ENCODE assay signal across 7 mouse cellular contexts in the genomic region with DNA sequence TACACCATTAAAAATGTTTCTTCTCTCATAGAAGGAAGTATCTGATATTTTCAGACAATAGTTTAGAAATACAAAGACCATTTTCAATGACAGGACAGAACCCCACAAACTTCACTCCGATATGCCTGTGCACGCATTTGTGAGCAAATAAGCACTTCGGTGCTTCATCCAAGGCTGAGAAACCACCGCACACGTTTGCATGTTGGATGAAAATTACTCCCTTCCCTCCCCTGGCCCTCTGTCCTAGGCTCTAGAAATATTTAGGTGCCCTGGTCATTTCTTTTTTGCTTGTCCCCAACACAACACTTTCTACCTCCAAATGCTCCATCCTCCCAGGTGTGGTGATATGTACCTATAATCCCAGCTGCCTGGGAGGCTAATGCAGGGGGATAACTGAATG. TPM values are rescaled to one million over a fixed set of nuclear protein-coding genes. Genes with fewer than 3 reads are reported as not detected.
DNase-seq lines count a peak whose midpoint lies in the region; ATAC-seq and TF ChIP-seq lines count a peak whose summit lies in the region.

No protein-coding gene starts in this region.

- peak overlapping the region; percentile 31; the same call in 1 of the 2 replicates for H3K9ac ChIP-seq in kidney, embryonic 14.5 days (ENCODE audit: low read depth, low read length)
- no peak overlapping the region for H3K9ac ChIP-seq in embryonic facial prominence, embryonic 12.5 days
- H3K9ac ChIP-seq in limb, embryonic 12.5 days (replicated peaks): no peak overlapping the region

- TF ChIP-seq CTCF in E14TG2a.4 (conservative IDR thresholded peaks at IDR 0.05; ENCODE audit: low read length): no peak

- 18% methylated on average over 5 of the region's 5 CpGs for WGBS in kidney, embryonic 14.5 days
- 21% methylated on average over 5 of the region's 5 CpGs for WGBS in embryonic facial prominence, embryonic 12.5 days
- 20% methylated on average over 5 of the region's 5 CpGs for WGBS in limb, embryonic 12.5 days

- H3K27ac ChIP-seq in kidney, embryonic 14.5 days (ENCODE audit: low read depth, low read length): no peak overlapping the region
- H3K27ac ChIP-seq in embryonic facial prominence, embryonic 12.5 days: no peak overlapping the region
- no peak overlapping the region for H3K27ac ChIP-seq in limb, embryonic 12.5 days

- H3K4me1 ChIP-seq in kidney, embryonic 14.5 days (ENCODE audit: control insufficient read depth, insufficient read depth, low read length): peaks cover 29% of the 10 kb centered on the region
- peaks cover 67% of the 10 kb centered on the region for H3K4me1 ChIP-seq in E14TG2a.4 (replicated peaks; ENCODE audit: low read depth, low read length)
- peaks cover 16% of the 10 kb centered on the region for H3K4me1 ChIP-seq in embryonic facial prominence, embryonic 12.5 days
- H3K4me1 ChIP-seq in limb, embryonic 12.5 days (replicated peaks): peaks cover 27% of the 10 kb centered on the region

- peak overlapping the region; percentile 28; the same call in 1 of the 2 replicates for H3K4me3 ChIP-seq in kidney, embryonic 14.5 days (ENCODE audit: low read length)
- peak overlapping the region; percentile 76 for H3K4me3 ChIP-seq in E14TG2a.4 (replicated peaks; ENCODE audit: low read length)
- H3K4me3 ChIP-seq in embryonic facial prominence, embryonic 12.5 days: no peak overlapping the region
- peak overlapping the region; percentile 6; the same call in 1 of the 2 replicates for H3K4me3 ChIP-seq in limb, embryonic 12.5 days (replicated peaks)

- H3K9me3 ChIP-seq in kidney, embryonic 14.5 days (ENCODE audit: control insufficient read depth, low read length): no peaks in the 10 kb centered on the region
- no peaks in the 10 kb centered on the region for H3K9me3 ChIP-seq in E14TG2a.4 (ENCODE audit: low read length)
- H3K9me3 ChIP-seq in embryonic facial prominence, embryonic 12.5 days: no peaks in the 10 kb centered on the region
- H3K9me3 ChIP-seq in limb, embryonic 12.5 days: no peaks in the 10 kb centered on the region

- no peaks in the 10 kb centered on the region for H3K36me3 ChIP-seq in kidney, embryonic 14.5 days (ENCODE audit: control insufficient read depth, insufficient read depth, low read length)
- no peaks in the 10 kb centered on the region for H3K36me3 ChIP-seq in E14TG2a.4 (ENCODE audit: insufficient read depth, low read length)
- H3K36me3 ChIP-seq in embryonic facial prominence, embryonic 12.5 days: no peaks in the 10 kb centered on the region
- H3K36me3 ChIP-seq in limb, embryonic 12.5 days: no peaks in the 10 kb centered on the region

- no peak for ATAC-seq in kidney, embryonic 14.5 days (ENCODE audit: low FRiP score, low TSS enrichment)
- no peak for ATAC-seq in embryonic facial prominence, embryonic 12.5 days (ENCODE audit: insufficient number of reproducible peaks, insufficient read depth, low FRiP score, low TSS enrichment)
- no peak for ATAC-seq in limb, embryonic 12.5 days (ENCODE audit: insufficient number of reproducible peaks, insufficient read depth, low FRiP score, low TSS enrichment, low read depth)

- DNase-seq in kidney, postnatal 10 days: no peak
- no peak for DNase-seq in urinary bladder, postnatal 14 days (ENCODE audit: low spot score)
- DNase-seq in ovary, postnatal 36 days (ENCODE audit: low spot score): no peak

- peak overlapping the region; percentile 34 for H3K4me2 ChIP-seq in kidney, embryonic 14.5 days (replicated peaks; ENCODE audit: low read depth, low read length)
- peak overlapping the region; percentile 41 for H3K4me2 ChIP-seq in embryonic facial prominence, embryonic 12.5 days (replicated peaks)
- peak overlapping the region; percentile 38 for H3K4me2 ChIP-seq in limb, embryonic 12.5 days

- no peaks in the 10 kb centered on the region for H3K27me3 ChIP-seq in kidney, embryonic 14.5 days (ENCODE audit: control insufficient read depth, insufficient read depth, low read length)
- H3K27me3 ChIP-seq in E14TG2a.4 (ENCODE audit: insufficient read depth, low read length): no peaks in the 10 kb centered on the region
- no peaks in the 10 kb centered on the region for H3K27me3 ChIP-seq in embryonic facial prominence, embryonic 12.5 days
- H3K27me3 ChIP-seq in limb, embryonic 12.5 days: no peaks in the 10 kb centered on the region

RNA-seq across cellular contexts. Expression of a gene that starts 12.9 kb away (rescaled TPM):
- 0.31 and 0.87 TPM in 2 replicates for polyA plus RNA-seq in kidney, embryonic 14.5 days (2014; fragmentation: Nextera tagmentation; extraction: Ambion mirVana)
- polyA plus RNA-seq in embryonic facial prominence, embryonic 12.5 days (2016; fragmentation: Nextera tagmentation; extraction: Ambion mirVana): 1.6 TPM in 2 replicates
- polyA plus RNA-seq in limb, embryonic 12.5 days (2016; fragmentation: Nextera tagmentation; extraction: Ambion mirVana): 1.8 and 1.9 TPM in 2 replicates

RNA-seq across cellular contexts. Expression of a gene that starts 29.3 kb away (rescaled TPM):
- 6.1 and 9.9 TPM in 2 replicates for polyA plus RNA-seq in kidney, embryonic 14.5 days (2014; fragmentation: Nextera tagmentation; extraction: Ambion mirVana)
- 6.2 and 6.8 TPM in 2 replicates for polyA plus RNA-seq in embryonic facial prominence, embryonic 12.5 days (2016; fragmentation: Nextera tagmentation; extraction: Ambion mirVana)
- polyA plus RNA-seq in limb, embryonic 12.5 days (2016; fragmentation: Nextera tagmentation; extraction: Ambion mirVana): 6.0 and 9.0 TPM in 2 replicates

RNA-seq across cellular contexts. Expression of a gene that starts 32.2 kb away (rescaled TPM):
- polyA plus RNA-seq in kidney, embryonic 14.5 days (2014; fragmentation: Nextera tagmentation; extraction: Ambion mirVana): 13.8 and 28.7 TPM in 2 replicates
- 10.7 and 15.5 TPM in 2 replicates for polyA plus RNA-seq in embryonic facial prominence, embryonic 12.5 days (2016; fragmentation: Nextera tagmentation; extraction: Ambion mirVana)
- polyA plus RNA-seq in limb, embryonic 12.5 days (2016; fragmentation: Nextera tagmentation; extraction: Ambion mirVana): 9.8 and 16.3 TPM in 2 replicates

RNA-seq across cellular contexts. Expression of a gene that starts 33.7 kb away (rescaled TPM):
- 8.2 and 12.5 TPM in 2 replicates for polyA plus RNA-seq in kidney, embryonic 14.5 days (2014; fragmentation: Nextera tagmentation; extraction: Ambion mirVana)
- polyA plus RNA-seq in embryonic facial prominence, embryonic 12.5 days (2016; fragmentation: Nextera tagmentation; extraction: Ambion mirVana): 7.8 and 11.8 TPM in 2 replicates
- polyA plus RNA-seq in limb, embryonic 12.5 days (2016; fragmentation: Nextera tagmentation; extraction: Ambion mirVana): 10.5 and 17.3 TPM in 2 replicates

RNA-seq across cellular contexts. Expression of a gene that starts 35.8 kb away (rescaled TPM):
- 0.09 TPM in 2 replicates for polyA plus RNA-seq in kidney, embryonic 14.5 days (2014; fragmentation: Nextera tagmentation; extraction: Ambion mirVana)
- 0.10 and 0.20 TPM in 2 replicates for polyA plus RNA-seq in embryonic facial prominence, embryonic 12.5 days (2016; fragmentation: Nextera tagmentation; extraction: Ambion mirVana)
- polyA plus RNA-seq in limb, embryonic 12.5 days (2016; fragmentation: Nextera tagmentation; extraction: Ambion mirVana): 0.10 and 0.12 TPM in 2 replicates
